Mouse (Mus musculus) lung, adult 2 months (tissue): ENCODE measurements around the gene Hspb9.

ENCODE experiments used
- CTCF ChIP-seq: fragments of 200-500 bp; IDR thresholded peaks from 2 replicates; pipeline ENCODE4 v1.5.1; 2011; ENCODE audit warnings: mild to moderate bottlenecking, low read length, control low read depth; ENCODE audit not compliant: insufficient read depth
- POLR2A ChIP-seq: fragments of 200-500 bp; IDR thresholded peaks from 2 replicates; pipeline ENCODE4 v1.6.1; 2011; ENCODE audit warnings: low read depth, mild to moderate bottlenecking, control low read depth, low read length, borderline replicate concordance; ENCODE audit errors: extremely low read depth

DNA sequence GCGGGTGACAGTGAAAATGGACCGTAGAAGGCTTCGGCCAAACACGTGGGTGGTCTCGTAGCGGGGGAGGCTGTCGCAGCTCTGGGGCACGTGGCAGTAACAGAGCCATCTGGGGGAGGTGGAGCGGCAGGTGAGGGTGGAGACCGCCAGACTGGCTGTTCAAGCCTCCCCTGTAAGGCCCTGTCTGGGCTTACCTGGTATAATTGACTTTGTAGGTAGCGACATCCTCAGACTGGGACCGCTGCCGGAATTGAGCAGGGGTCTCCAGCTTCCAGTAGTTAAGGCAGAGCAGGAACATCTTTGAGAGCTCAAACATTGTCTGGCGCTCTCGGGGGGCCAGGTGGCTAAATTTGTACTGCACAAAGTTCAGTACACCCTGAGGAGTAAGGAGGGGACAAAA lies 3.1 kb upstream of the Hspb9 start:
- no peak for TF ChIP-seq CTCF
- no peak for TF ChIP-seq POLR2A
